Mouse (Mus musculus) gastrocnemius, postnatal 10 days (tissue): Measurements from ENCODE around the gene Smim24. TPM values are rescaled to one million over a fixed set of nuclear protein-coding genes. Genes with fewer than 3 reads are reported as not detected.

Experiments
- DNase-seq: peaks from one replicate; pipeline ENCODE4 v3.0.0; 2021; ENCODE audit warnings: mixed read lengths
- long read RNA-seq, 2 experiments: library from polyadenylated mRNA; stranded (forward); transcript quantifications; one replicate each; pipeline ENCODE4 v2.0.0; 2021
- total RNA-seq, 2 experiments: library from RNA; stranded (reverse); gene quantifications; 2 replicates each; pipeline ENCODE4 v1.2.3; 2021

The Smim24 gene
- under 1 TPM in 1 of 2 experiments, not detected in 1; 0.65 TPM for total RNA-seq
- long read RNA-seq, experiment 1: 0 reads
- long read RNA-seq, experiment 2: 0 reads

GRCm38 (mm10) chr10:81392781-81393185 is at the start of gene Smim24:
Smim24 (plus strand) TSS chr10:81393051.
- no peak for DNase-seq

GRCm38 (mm10) chr10:81344421-81345161 is 48.3 kb upstream of the Smim24 start:
- peak; percentile 46 for DNase-seq

- no peak for DNase-seq
Observed at GRCm38 (mm10) chr10:81345162-81345534, 47.7 kb upstream of the Smim24 start.

GRCm38 (mm10) chr10:81346453-81347067 is 46.3 kb upstream of the Smim24 start:
- DNase-seq: peak; percentile 38

GRCm38 (mm10) chr10:81349146-81349545 is 43.7 kb upstream of the Smim24 start:
- no peak for DNase-seq

- DNase-seq: no peak
Observed at GRCm38 (mm10) chr10:81349961-81350350, 42.9 kb upstream of the Smim24 start.

GRCm38 (mm10) chr10:81350351-81351063 is 42.3 kb upstream of the Smim24 start, which contains the start of gene Hmg20b:
Hmg20b (minus strand) TSS chr10:81350480.
- DNase-seq: peak; percentile 98

- no peak for DNase-seq
Observed at GRCm38 (mm10) chr10:81351678-81352291, 41.1 kb upstream of the Smim24 start.

- DNase-seq: no peak
Observed at GRCm38 (mm10) chr10:81354738-81355477, 37.9 kb upstream of the Smim24 start.

GRCm38 (mm10) chr10:81355533-81355932 is 37.3 kb upstream of the Smim24 start:
- DNase-seq: no peak

GRCm38 (mm10) chr10:81356352-81356990 is 36.4 kb upstream of the Smim24 start:
- DNase-seq: no peak

GRCm38 (mm10) chr10:81356991-81357844 is 35.6 kb upstream of the Smim24 start, which contains the start of gene Mfsd12:
Mfsd12 (plus strand) TSS chr10:81357491.
- peak; percentile 95 for DNase-seq

GRCm38 (mm10) chr10:81358209-81358608 is 34.6 kb upstream of the Smim24 start:
- no peak for DNase-seq

GRCm38 (mm10) chr10:81358841-81359240 is 34.0 kb upstream of the Smim24 start:
- DNase-seq: no peak

GRCm38 (mm10) chr10:81360721-81361120 is 32.1 kb upstream of the Smim24 start:
- no peak for DNase-seq

GRCm38 (mm10) chr10:81362336-81362949 is 30.4 kb upstream of the Smim24 start:
- DNase-seq: no peak

- DNase-seq: no peak
Observed at GRCm38 (mm10) chr10:81363436-81364346, 29.2 kb upstream of the Smim24 start.

- peak; percentile 49 for DNase-seq
Observed at GRCm38 (mm10) chr10:81364666-81365065, 28.2 kb upstream of the Smim24 start.

GRCm38 (mm10) chr10:81365073-81365472 is 27.8 kb upstream of the Smim24 start:
- no peak for DNase-seq
